Mouse (Mus musculus): ENCODE measurements around the gene Cyp2c70. TPM values are rescaled to one million over a fixed set of nuclear protein-coding genes. Genes with fewer than 3 reads are reported as not detected.
"Not testable (repeated sequence)": the region's sequence is repeated elsewhere in the genome, so short reads cannot be mapped to it uniquely, and the experiment has no call there.

Cyp2c70 gene
- not detected in 3 replicates for total RNA-seq (2017)

DNA sequence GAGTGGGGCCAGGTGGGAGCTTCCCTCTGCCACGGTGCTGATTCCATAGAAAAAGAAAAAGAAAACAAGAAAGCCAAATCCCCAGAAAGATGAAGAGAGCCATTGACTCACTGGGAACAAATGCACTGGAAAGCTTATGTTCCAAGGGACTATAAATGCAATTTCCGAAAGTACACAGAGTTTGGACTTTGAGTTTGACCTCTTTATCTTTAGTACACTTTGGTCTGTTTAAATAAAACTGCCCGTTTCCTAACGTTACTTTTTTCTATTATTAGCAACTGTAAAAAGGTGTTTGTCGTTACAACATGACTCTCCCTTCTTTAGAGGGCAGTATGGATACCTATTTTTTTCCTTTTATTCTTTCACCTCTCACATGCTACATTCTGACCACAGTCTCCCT lies at the start of gene Cyp2c70:
Gene Cyp2c70 (minus strand): TSS at position 174 of the 400 bp plus-strand sequence.
- no peak for ATAC-seq (replicated peaks; ENCODE audit: insufficient number of reproducible peaks, low FRiP score, low TSS enrichment, poor library complexity, severe bottlenecking)

DNA sequence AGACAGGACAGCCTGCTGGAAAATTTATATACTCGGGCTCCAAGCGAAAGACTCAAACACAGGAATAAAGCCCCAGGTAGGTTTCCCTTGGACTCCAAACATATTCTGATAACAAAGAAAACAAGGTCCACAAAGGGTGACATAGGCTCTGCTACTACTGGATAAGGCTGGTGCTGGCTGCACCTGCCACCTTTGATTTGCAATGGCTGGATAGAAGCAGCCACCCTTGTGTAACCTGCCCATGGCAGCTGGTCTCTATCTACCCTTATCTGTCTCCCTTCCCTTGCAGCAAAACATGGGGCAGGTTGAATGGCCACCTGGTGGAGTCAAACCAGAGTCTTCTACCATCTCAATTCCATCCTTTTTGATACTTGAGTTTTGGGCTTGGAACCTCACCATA lies 45.4 kb upstream of the Cyp2c70 start:
- ATAC-seq (replicated peaks; ENCODE audit: insufficient number of reproducible peaks, low FRiP score, low TSS enrichment, poor library complexity, severe bottlenecking), result no peak

DNA sequence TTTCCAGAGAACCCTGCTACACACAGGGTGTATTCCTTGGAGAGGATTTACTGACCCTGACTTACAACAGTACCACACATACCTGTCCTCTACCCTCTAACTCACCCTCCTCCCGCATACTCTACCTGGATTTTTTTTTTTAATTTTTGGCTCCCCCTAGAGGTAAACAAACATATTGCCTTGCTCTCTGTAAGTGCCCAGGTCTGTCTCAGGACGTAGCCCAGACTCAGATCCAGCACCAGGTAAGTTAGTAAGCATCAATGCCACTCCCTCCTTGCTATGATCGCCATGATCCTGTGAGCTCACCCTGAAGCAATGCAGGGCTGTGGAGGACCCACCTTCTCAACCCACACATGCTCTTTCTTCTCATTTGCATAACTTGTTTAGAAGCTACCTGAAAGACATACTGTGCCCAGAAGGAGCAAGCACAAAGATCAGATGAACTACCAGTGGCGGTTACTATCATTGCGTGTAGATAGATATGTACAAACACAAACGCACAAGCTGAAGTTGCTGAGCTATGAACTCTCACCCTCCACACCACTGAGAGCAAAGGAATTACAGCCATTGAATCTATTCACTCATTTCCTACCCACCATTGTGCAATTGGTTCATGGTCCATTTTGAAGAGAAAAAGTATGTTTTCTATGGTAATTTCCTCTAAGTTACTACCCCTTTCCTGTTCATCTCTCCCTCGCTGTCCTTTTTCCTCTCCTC lies 44.9 kb upstream of the Cyp2c70 start:
- no peak for ATAC-seq (replicated peaks; ENCODE audit: insufficient number of reproducible peaks, low FRiP score, low TSS enrichment, poor library complexity, severe bottlenecking)

DNA sequence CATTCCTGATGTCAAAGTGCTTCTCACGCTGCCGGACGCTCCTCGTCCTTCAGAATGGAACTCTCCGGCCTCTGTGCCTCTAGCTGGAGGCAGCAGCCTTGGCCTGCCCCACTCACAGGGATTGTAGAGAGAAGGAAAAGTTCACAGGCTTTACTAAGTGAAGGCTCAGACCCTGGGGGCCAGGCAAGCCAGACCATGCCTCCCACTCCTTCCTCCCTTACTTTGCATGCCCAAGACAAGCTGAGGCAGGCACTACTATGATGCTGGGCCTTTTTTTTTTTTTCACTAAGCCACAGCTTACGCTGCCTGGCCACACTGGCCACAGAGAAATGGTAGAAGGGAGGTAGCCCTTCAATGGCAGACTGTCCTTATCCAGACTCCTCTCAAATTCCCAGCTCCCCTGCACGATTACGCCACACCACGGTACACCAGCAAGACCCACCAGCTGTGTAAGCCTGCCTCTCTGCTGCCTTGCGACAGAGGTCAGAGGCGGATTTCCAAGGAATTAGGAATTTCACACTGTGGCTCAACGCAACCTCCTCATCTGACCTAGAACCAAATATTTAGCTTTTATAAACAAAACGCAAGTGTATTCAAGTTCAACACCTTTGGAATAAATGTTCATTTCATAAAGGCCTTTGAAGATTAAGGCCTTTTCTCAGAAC lies 44.1 kb upstream of the Cyp2c70 start:
- ATAC-seq (replicated peaks; ENCODE audit: insufficient number of reproducible peaks, low FRiP score, low TSS enrichment, poor library complexity, severe bottlenecking), result no peak

DNA sequence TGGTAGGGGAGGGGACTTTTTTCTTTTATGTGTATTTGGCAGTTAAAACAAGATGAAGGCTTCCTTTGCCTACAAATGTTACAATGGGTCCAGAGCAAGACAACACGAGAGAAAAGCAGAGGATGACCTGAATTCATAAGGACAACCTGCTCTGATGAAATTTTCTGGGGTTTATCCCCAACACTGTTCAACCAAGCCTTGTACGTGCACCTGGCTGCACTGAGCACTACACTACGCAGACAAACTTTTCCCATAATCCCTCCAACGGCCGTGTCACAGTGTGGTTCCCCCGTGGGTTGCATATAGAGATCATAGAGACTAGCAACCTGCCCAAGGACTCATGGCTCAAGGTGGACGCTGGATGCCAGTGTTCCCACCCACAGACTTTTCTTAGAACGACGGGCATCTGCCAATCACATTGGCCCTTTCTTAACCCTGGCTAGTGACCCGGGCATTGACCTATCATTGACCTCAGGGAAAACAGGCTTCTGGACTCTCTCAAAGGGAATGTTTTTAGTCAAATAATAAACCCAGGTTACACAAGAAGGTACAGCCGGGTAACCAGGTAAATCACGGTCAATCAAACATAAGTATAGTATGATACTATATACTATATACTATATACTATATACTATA lies 39.5 kb upstream of the Cyp2c70 start:
- ATAC-seq (replicated peaks; ENCODE audit: insufficient number of reproducible peaks, low FRiP score, low TSS enrichment, poor library complexity, severe bottlenecking), result no peak

DNA sequence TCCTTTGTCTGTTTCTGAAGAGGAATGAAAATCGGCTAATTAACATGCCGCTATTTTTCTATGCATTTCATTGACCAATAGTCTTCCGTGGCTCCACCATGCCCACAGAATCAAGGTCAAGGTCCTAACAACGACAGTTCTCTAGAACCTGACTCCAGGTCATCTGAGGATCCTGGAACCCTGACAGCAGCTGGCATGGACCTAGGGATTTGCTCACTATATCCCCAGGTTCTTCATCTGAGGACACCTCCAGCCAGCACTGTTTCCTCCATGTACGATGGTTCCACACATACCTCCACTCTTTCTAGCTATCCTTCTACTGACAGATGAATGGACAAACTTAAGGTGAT lies 38.6 kb upstream of the Cyp2c70 start:
- no peak for ATAC-seq (replicated peaks; ENCODE audit: insufficient number of reproducible peaks, low FRiP score, low TSS enrichment, poor library complexity, severe bottlenecking)

DNA sequence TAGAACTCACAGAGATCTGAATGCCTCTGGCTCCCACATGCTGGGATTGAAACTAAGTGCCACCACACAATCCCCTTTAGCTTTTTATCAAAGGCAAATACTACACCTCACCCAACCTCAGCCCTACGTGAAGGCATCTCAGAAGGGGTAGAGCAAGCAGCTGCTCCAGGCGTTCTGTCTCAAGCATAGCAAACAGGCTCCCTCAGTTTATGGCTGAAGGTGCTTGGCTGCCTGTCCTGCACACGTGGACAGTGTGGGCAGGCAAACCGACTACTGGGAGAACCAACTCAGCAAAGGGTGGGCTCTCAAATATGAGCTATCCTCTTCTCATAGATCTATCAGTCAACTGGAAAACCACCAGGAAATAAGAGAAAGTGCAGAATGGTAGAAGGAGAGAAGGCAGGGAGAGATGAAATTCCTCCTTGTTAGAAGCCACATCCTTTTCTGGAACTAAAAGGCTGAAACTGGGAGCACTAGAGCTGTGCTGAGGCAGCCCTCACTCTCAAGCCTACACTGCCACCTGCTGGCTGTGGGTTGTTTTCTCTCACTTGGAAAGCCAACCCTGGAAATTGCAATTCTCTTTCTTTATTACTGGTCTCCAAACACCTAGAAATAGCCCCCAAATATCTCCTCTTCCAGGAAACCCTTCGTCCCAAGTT lies 38.1 kb upstream of the Cyp2c70 start:
- no peak for ATAC-seq (replicated peaks; ENCODE audit: insufficient number of reproducible peaks, low FRiP score, low TSS enrichment, poor library complexity, severe bottlenecking)

DNA sequence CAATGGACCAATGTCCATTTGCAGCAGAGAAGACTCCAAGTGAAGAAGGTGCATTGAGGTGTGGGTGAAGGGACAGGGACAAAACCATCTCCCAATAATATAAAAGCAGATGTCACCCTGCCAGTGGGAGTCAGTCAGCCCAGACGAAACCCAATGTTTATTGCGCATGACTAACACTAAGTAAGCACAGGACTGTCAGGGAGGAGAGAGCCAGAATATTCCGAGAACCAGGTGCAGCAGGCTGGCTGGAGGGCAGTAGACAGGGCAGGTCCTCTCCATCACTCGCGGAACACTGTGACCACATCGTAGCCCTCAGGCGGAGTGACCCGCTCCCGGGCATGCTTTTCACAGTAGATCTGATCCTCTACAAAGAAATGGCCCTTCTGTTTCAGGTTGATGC lies 35.2 kb upstream of the Cyp2c70 start:
- ATAC-seq (replicated peaks; ENCODE audit: insufficient number of reproducible peaks, low FRiP score, low TSS enrichment, poor library complexity, severe bottlenecking), result not testable (repeated sequence)

DNA sequence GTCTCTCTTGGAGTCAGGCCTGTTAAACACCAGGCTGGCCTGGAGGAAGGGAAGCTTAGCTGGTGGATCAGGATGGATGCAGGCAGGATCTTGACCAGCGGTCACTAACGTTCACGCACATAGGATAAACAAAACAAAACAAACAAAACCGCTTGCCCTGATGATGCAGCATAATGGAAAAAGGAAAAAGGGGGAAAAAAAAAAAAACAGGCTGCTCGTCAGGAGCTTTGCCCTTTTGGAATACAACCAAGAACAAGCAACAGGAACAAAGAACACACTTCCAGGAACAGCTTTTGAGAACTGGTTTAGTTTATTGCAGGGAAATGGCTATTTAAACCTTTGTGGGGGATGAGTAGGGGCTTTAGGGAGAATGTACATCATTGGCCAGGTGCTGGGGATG lies 33.7 kb upstream of the Cyp2c70 start:
- ATAC-seq (replicated peaks; ENCODE audit: insufficient number of reproducible peaks, low FRiP score, low TSS enrichment, poor library complexity, severe bottlenecking), result no peak

DNA sequence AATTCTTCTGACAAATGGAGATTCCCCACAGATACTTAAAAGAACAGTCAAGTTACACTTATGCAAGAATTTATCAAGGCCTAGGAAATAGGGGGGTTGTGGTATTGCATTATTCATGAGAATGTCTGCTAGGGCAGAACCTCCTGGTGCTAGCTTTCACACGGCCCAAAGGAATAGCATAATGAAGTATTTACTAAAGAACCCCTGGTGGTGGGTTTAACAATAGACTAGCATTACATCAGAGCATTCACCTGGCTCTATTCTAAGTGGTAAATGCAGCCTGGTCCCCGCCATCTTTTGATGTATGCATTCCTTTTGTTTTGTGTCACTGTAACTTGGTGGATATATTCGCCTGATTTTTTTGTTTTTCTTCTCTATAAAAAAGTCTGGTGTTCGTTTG lies 15.8 kb upstream of the Cyp2c70 start:
- not testable (repeated sequence) for ATAC-seq (replicated peaks; ENCODE audit: insufficient number of reproducible peaks, low FRiP score, low TSS enrichment, poor library complexity, severe bottlenecking)

DNA sequence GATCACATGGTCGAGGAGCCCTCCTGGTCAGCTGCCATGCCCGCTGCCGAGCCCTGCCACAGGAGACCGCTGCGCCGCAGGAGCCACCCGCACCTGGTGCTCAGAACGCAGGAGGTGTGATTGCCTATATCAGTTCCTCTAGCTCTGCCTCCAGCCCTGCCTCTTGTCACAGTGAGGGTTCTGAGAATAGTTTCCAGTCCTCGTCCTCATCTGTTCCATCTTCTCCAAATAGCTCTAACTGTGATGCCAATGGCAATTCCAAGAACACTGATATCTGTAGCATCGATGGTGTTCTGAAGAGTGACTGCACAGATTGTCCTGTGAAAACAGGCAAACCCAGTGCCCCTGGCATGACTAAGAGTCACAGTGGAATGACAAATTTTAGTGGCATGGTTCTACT lies 3.5 kb upstream of the Cyp2c70 start:
- ATAC-seq (replicated peaks; ENCODE audit: insufficient number of reproducible peaks, low FRiP score, low TSS enrichment, poor library complexity, severe bottlenecking), result no peak

DNA sequence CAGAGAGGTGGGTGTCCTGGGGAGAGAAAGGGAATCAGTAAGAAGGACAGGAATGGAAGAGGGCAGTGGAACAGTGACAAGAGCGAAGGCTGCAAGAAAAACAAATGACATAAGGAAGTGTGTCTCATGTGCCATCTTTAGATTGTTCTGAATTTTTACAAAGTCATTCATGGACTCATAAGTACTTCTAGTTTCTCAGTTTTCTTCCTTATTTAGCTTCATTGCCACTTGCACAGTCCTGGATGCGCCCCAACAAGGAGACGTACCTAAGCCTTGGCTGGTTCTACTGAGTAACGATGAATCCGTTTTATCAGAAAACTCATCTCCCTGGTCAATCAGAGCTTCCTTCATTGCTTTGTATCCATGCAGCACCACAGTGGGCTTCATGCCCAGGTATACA lies 3.5 kb downstream of the Cyp2c70 start:
- no peak for ATAC-seq (replicated peaks; ENCODE audit: insufficient number of reproducible peaks, low FRiP score, low TSS enrichment, poor library complexity, severe bottlenecking)

DNA sequence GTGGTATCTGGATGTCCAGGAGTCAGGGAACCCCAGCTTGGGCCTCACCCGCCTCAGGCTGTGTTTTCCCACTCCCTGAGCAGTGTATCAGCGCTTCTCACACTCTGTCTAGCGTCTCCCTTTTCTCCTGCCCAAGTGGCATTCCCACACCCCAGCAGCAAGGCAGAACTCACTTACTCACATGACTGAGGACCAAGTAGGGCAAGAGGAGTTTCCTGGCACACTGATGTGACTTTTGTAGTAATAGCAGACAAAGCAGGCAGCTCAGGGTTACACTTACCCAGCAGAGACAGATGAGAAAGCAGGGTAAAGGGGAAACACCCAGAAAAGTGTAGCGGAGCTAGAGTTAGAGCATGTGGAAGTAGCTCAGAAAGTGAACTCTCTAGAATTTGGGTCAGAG lies 8.8 kb downstream of the Cyp2c70 start:
- ATAC-seq (replicated peaks; ENCODE audit: insufficient number of reproducible peaks, low FRiP score, low TSS enrichment, poor library complexity, severe bottlenecking), result no peak

DNA sequence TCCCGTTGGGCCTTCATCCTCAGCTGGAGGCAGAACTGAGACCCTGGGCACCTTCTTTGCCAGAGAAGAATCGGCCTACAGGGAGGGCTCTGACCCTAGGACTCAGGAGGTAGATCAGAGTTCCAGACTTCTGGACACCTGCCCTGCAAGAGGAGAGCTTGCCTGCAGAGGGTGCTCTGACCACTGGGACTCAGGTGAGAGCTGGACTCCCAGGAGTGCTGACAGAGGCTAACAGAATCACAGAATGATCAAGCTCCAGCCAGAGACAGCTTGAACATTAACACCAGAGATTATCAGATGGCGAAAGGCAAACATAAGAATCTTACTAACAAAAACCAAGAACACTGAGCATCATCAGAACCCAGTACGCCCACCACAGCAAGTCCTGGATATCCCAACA lies 18.7 kb downstream of the Cyp2c70 start:
- ATAC-seq (replicated peaks; ENCODE audit: insufficient number of reproducible peaks, low FRiP score, low TSS enrichment, poor library complexity, severe bottlenecking), result not testable (repeated sequence)

DNA sequence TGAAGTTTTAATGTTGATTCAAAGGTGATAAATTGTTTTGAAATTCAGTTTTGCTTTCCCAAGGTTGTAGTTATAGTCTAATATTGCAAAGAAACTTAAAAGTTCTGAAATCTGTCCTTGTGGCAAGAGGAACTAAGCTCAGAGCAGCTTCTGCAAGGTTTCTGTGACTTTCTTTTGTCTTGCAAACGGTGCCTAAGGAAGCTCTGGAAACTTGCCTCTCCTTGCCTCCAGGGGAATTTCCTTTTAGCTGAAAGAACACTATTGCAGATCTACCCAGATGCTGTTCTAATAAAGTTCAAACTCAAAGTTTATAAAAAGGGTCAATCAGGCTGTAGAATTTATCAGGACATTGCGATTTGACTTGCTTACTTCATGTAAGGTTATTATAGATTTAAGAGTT lies 60.1 kb downstream of the Cyp2c70 start:
- ATAC-seq (replicated peaks; ENCODE audit: insufficient number of reproducible peaks, low FRiP score, low TSS enrichment, poor library complexity, severe bottlenecking), result not testable (repeated sequence)

DNA sequence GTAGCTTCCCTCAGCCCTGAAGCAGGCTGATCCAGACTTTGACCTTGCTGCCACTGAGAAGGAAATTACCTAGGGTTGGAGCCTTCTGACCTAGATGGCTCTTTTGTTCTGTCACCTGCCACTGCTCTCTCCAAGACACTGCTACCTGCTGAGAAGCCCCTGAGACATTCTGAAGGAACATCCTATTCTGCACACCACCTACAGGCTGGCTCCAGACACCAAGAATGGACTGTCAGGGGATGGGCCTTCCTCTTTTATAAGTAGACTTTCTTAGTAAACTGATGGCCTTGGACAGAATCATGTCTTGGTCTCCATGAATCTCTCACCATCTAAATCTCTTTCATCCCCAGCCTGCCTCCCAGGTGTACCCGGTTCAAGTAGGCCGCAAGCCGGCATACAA lies 62.0 kb downstream of the Cyp2c70 start:
- not testable (repeated sequence) for ATAC-seq (replicated peaks; ENCODE audit: insufficient number of reproducible peaks, low FRiP score, low TSS enrichment, poor library complexity, severe bottlenecking)

DNA sequence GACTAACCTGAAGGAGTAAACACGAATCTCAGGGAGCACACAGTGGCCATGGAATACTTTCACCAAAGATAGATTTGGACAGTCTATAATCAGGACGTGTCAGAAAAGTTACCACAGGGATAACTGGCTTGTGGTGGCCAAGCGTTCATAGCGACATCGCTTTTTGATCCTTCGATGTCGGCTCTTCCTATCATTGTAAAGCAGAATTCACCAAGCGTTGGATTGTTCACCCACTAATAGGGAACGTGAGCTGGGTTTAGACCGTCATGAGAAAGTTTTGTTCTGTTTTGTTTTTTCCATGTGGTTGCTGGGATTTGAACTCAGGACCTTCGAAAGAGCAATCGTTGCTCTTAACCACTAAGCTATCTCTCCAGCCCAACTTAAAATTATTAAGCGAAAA lies 67.5 kb downstream of the Cyp2c70 start:
- ATAC-seq (replicated peaks; ENCODE audit: insufficient number of reproducible peaks, low FRiP score, low TSS enrichment, poor library complexity, severe bottlenecking), result not testable (repeated sequence)
